Mouse (Mus musculus): ENCODE results near the gene Ppox.
A peak's percentile ranks its signal among the peaks of the same experiment; 100 is the strongest.
"Not testable (repeated sequence)": the region's sequence is repeated elsewhere in the genome, so short reads cannot be mapped to it uniquely, and the experiment has no call there.

Ppox gene

GRCm38 (mm10) chr1:171280916-171281527, at the start of gene Ppox:
Gene Ppox (minus strand): TSS chr1:171281186.
- DNase-seq = peak; percentile 96

GRCm38 (mm10) chr1:171330216-171330560, 49.2 kb upstream of the Ppox start:
- peak; percentile 42 for DNase-seq

- peak; percentile 71 for DNase-seq
These were observed 48.6 kb upstream of the Ppox start for GRCm38 (mm10) chr1:171329433-171330215.

- DNase-seq = peak; percentile 94
These were observed 48.0 kb upstream of the Ppox start, which contains the start of gene Dedd for GRCm38 (mm10) chr1:171328839-171329432. Gene Dedd (plus strand): TSS chr1:171329145.

GRCm38 (mm10) chr1:171328244-171328643, 47.3 kb upstream of the Ppox start:
- no peak for DNase-seq

- not testable (repeated sequence) for DNase-seq
These were observed 45.6 kb upstream of the Ppox start for GRCm38 (mm10) chr1:171326588-171326987.

GRCm38 (mm10) chr1:171325571-171325970, 44.6 kb upstream of the Ppox start:
- DNase-seq = no peak

- no peak for DNase-seq
These were observed 41.0 kb upstream of the Ppox start for GRCm38 (mm10) chr1:171322012-171322411.

GRCm38 (mm10) chr1:171321415-171321814, 40.4 kb upstream of the Ppox start:
- peak; percentile 50 for DNase-seq

GRCm38 (mm10) chr1:171320151-171320550, 39.2 kb upstream of the Ppox start:
- peak; percentile 84 for DNase-seq

- no peak for DNase-seq
These were observed 38.8 kb upstream of the Ppox start for GRCm38 (mm10) chr1:171319748-171320147.

- no peak for DNase-seq
These were observed 28.3 kb upstream of the Ppox start for GRCm38 (mm10) chr1:171309321-171309720.

- not testable (repeated sequence) for DNase-seq
These were observed 25.2 kb upstream of the Ppox start for GRCm38 (mm10) chr1:171306157-171306556.

- peak; percentile 37 for DNase-seq
These were observed 17.2 kb upstream of the Ppox start for GRCm38 (mm10) chr1:171298226-171298625.

GRCm38 (mm10) chr1:171295063-171295402, 14.0 kb upstream of the Ppox start:
- no peak for DNase-seq

- DNase-seq = peak; percentile 91
These were observed 13.5 kb upstream of the Ppox start, which contains the start of gene Ufc1 for GRCm38 (mm10) chr1:171294298-171295062. Gene Ufc1 (minus strand): TSS chr1:171295024.

GRCm38 (mm10) chr1:171293906-171294297, 12.9 kb upstream of the Ppox start:
- no peak for DNase-seq

- peak; percentile 38 for DNase-seq
These were observed 12.4 kb upstream of the Ppox start for GRCm38 (mm10) chr1:171293351-171293750.

GRCm38 (mm10) chr1:171288328-171288727, 7.3 kb upstream of the Ppox start:
- peak; percentile 48 for DNase-seq

- peak; percentile 95 for DNase-seq
These were observed 6.4 kb upstream of the Ppox start, which contains the start of gene Usp21 for GRCm38 (mm10) chr1:171287136-171288081. Gene Usp21 (minus strand): TSS chr1:171287991.

- DNase-seq = peak; percentile 59
These were observed 5.5 kb upstream of the Ppox start for GRCm38 (mm10) chr1:171286517-171286916.
